Comparison of ENCODE assay signal across 24 mouse cellular contexts in genomic region chr9:112153972-112154371, GRCm38 (mm10).
A peak's percentile ranks its signal among the peaks of the same experiment; 100 is the strongest.
DNase-seq lines count a peak whose midpoint lies in the region; ATAC-seq and TF ChIP-seq lines count a peak whose summit lies in the region.
"Had no signal": no experiment of that assay in that cellular context is flagged by ENCODE, and none has a peak within 500 bp of the region (broad histone marks: within the 10 kb centered on the region; RNA-seq: fewer than 3 reads in every experiment).

No protein-coding gene starts in this region.

- no peak for TF ChIP-seq POLR2A in kidney, adult 2 months (IDR thresholded peaks at IDR 0.05; ENCODE audit: low read depth, low read length)

- H3K9me3 ChIP-seq in embryonic facial prominence, embryonic 14.5 days (ENCODE audit: control insufficient read depth, low read length) = no peaks in the 10 kb centered on the region
- no peaks in the 10 kb centered on the region for H3K9me3 ChIP-seq in embryonic facial prominence, embryonic 10.5 days
- H3K9me3 ChIP-seq: embryonic facial prominence, embryonic 13.5 days; forebrain, embryonic 13.5 days; forebrain, embryonic 15.5 days had no signal

- no peak overlapping the region for H3K4me3 ChIP-seq in embryonic facial prominence, embryonic 14.5 days (ENCODE audit: low read depth, low read length)
- H3K4me3 ChIP-seq in embryonic facial prominence, embryonic 10.5 days = no peak overlapping the region
- no peak overlapping the region for H3K4me3 ChIP-seq in kidney, adult 2 months (ENCODE audit: insufficient read depth, low read depth, low read length)
- H3K4me3 ChIP-seq: embryonic facial prominence, embryonic 13.5 days; forebrain, embryonic 13.5 days; forebrain, embryonic 15.5 days had no signal

- no peaks in the 10 kb centered on the region for H3K4me1 ChIP-seq in embryonic facial prominence, embryonic 14.5 days (ENCODE audit: control insufficient read depth, insufficient read depth, low read length)
- H3K4me1 ChIP-seq in embryonic facial prominence, embryonic 10.5 days = no peaks in the 10 kb centered on the region
- no peaks in the 10 kb centered on the region for H3K4me1 ChIP-seq in kidney, adult 2 months (ENCODE audit: control insufficient read depth, insufficient read depth, low read length)
- H3K4me1 ChIP-seq: embryonic facial prominence, embryonic 13.5 days; forebrain, embryonic 13.5 days; forebrain, embryonic 15.5 days had no signal

- TF ChIP-seq CTCF in kidney, adult 2 months (conservative IDR thresholded peaks at IDR 0.05; ENCODE audit: insufficient read depth, insufficient read length, low read depth, low read length) = no peak

- DNase-seq in embryonic facial prominence, embryonic 14.5 days (ENCODE audit: low spot score) = peak; percentile 11
- no peak for DNase-seq in embryonic facial prominence, embryonic 10.5 days (ENCODE audit: low spot score)
- no peak for DNase-seq in kidney, adult 2 months
- DNase-seq: adrenal gland, adult 2 months; adrenal gland, postnatal 10 days; adrenal gland, postnatal 25 days; B cell, adult 2 months; cerebellum, adult 11 months; cerebellum, adult 18-20 months; cerebellum, adult 8-10 months; cerebellum, adult 9-11 months; cerebellum, postnatal 14 days; cerebellum, postnatal 36 days; forebrain, postnatal 0 days had no signal

- H3K4me2 ChIP-seq in embryonic facial prominence, embryonic 14.5 days (ENCODE audit: low read depth, low read length) = no peak overlapping the region
- H3K4me2 ChIP-seq: embryonic facial prominence, embryonic 13.5 days; forebrain, embryonic 13.5 days; forebrain, embryonic 15.5 days had no signal

- no peak overlapping the region for H3K27ac ChIP-seq in embryonic facial prominence, embryonic 14.5 days (replicated peaks; ENCODE audit: low read depth, low read length)
- no peak overlapping the region for H3K27ac ChIP-seq in embryonic facial prominence, embryonic 10.5 days (replicated peaks)
- no peak overlapping the region for H3K27ac ChIP-seq in kidney, adult 2 months (ENCODE audit: insufficient read depth, low read depth, low read length)
- H3K27ac ChIP-seq: embryonic facial prominence, embryonic 13.5 days; forebrain, embryonic 13.5 days; forebrain, embryonic 15.5 days had no signal

- no peaks in the 10 kb centered on the region for H3K27me3 ChIP-seq in embryonic facial prominence, embryonic 14.5 days (replicated peaks; ENCODE audit: control insufficient read depth, insufficient read depth, low read length)
- no peaks in the 10 kb centered on the region for H3K27me3 ChIP-seq in embryonic facial prominence, embryonic 10.5 days (replicated peaks; ENCODE audit: low read depth, poor library complexity, severe bottlenecking)
- H3K27me3 ChIP-seq in kidney, adult 2 months (replicated peaks; ENCODE audit: control insufficient read depth, insufficient read depth, low read length) = no peaks in the 10 kb centered on the region
- H3K27me3 ChIP-seq: CH12.LX; embryonic facial prominence, embryonic 13.5 days; forebrain, embryonic 13.5 days; forebrain, embryonic 15.5 days had no signal

- H3K9ac ChIP-seq in embryonic facial prominence, embryonic 14.5 days (ENCODE audit: low read depth, low read length) = no peak overlapping the region
- H3K9ac ChIP-seq: embryonic facial prominence, embryonic 13.5 days; forebrain, embryonic 13.5 days; forebrain, embryonic 15.5 days; forebrain, postnatal 0 days had no signal

- no peaks in the 10 kb centered on the region for H3K36me3 ChIP-seq in embryonic facial prominence, embryonic 14.5 days (ENCODE audit: control insufficient read depth, insufficient read depth, low read length)
- H3K36me3 ChIP-seq in embryonic facial prominence, embryonic 10.5 days (replicated peaks) = no peaks in the 10 kb centered on the region
- no peaks in the 10 kb centered on the region for H3K36me3 ChIP-seq in kidney, adult 2 months (ENCODE audit: control insufficient read depth, insufficient read depth, low read length)
- H3K36me3 ChIP-seq: embryonic facial prominence, embryonic 13.5 days; G1E had no signal

- WGBS in embryonic facial prominence, embryonic 14.5 days = 73% methylated on average over 5 of the region's 5 CpGs
- 85% methylated on average over 5 of the region's 5 CpGs for WGBS in embryonic facial prominence, embryonic 10.5 days
- 81% methylated on average over 5 of the region's 5 CpGs for WGBS in kidney, adult 2 months

- ATAC-seq in embryonic facial prominence, embryonic 14.5 days (ENCODE audit: low read depth) = no peak
- peak; percentile 78 for ATAC-seq in common myeloid progenitor, adult 5-6 weeks (replicated peaks; ENCODE audit: low read depth, poor library complexity, severe bottlenecking)
- peak; percentile 38; the same call in 1 of the 2 replicates for ATAC-seq in megakaryocyte progenitor cell, adult 5-6 weeks (replicated peaks; ENCODE audit: poor library complexity)
- ATAC-seq: activated CD4-positive, CD25-positive, alpha-beta regulatory T cell, adult 4 months; CD4-positive, CD25-positive, alpha-beta regulatory T cell, adult 4 months; forebrain, embryonic 13.5 days; forebrain, embryonic 15.5 days; forebrain, postnatal 0 days; Patski had no signal
